Mouse (Mus musculus) kidney, adult 9 months (tissue): Measurements from ENCODE around the gene Mptx1.
"Not testable (repeated sequence)": the region's sequence is repeated elsewhere in the genome, so short reads cannot be mapped to it uniquely, and the experiment has no call there.

ENCODE experiments used
- DNase-seq: peaks from one replicate; pipeline ENCODE4 v3.0.0; 2022

Mptx1 gene

GRCm38 (mm10) chr1:174330218-174330617 lies at the start of gene Mptx1:
Mptx1 (plus strand) TSS chr1:174330518.
- DNase-seq = no peak

GRCm38 (mm10) chr1:174303162-174303561 lies 27.2 kb upstream of the Mptx1 start:
- DNase-seq = no peak

- DNase-seq = no peak
Measured at GRCm38 (mm10) chr1:174317308-174317707, 13.0 kb upstream of the Mptx1 start.

- DNase-seq = not testable (repeated sequence)
Measured at GRCm38 (mm10) chr1:174353636-174354035, 23.3 kb downstream of the Mptx1 start.

- no peak for DNase-seq
Measured at GRCm38 (mm10) chr1:174354640-174355039, 24.3 kb downstream of the Mptx1 start.

- no peak for DNase-seq
Measured at GRCm38 (mm10) chr1:174364882-174365451, 34.6 kb downstream of the Mptx1 start, which contains the start of gene Olfr417. Olfr417 (plus strand) TSS chr1:174365122.

GRCm38 (mm10) chr1:174373799-174374198 lies 43.5 kb downstream of the Mptx1 start:
- no peak for DNase-seq
